Mouse (Mus musculus) kidney, adult 2 months (tissue): Measurements from ENCODE around the gene Ptn. TPM values are rescaled to one million over a fixed set of nuclear protein-coding genes. Genes with fewer than 3 reads are reported as not detected.

Source experiments
- DNase-seq: peaks from one replicate; pipeline ENCODE4 v3.0.0; 2021
- H3K27ac ChIP-seq: fragments of 200-500 bp; 2 replicates; pipeline ENCODE4 v1.5.1; 2012; ENCODE audit warnings: low read depth, low read length, control low read depth, inconsistent platforms; ENCODE audit not compliant: insufficient read depth
- H3K27me3 ChIP-seq: fragments of 200-500 bp; replicated peaks from 2 replicates; pipeline ENCODE4 v1.6.1; 2012; ENCODE audit warnings: mild to moderate bottlenecking, moderate library complexity, low read length, inconsistent platforms; ENCODE audit not compliant: control insufficient read depth, insufficient read depth
- H3K36me3 ChIP-seq: fragments of 200-500 bp; 2 replicates; pipeline ENCODE4 v1.6.1; 2012; ENCODE audit warnings: mild to moderate bottlenecking, moderate library complexity, low read length, inconsistent platforms; ENCODE audit not compliant: control insufficient read depth, insufficient read depth
- H3K4me1 ChIP-seq: fragments of 200-500 bp; 2 replicates; pipeline ENCODE4 v1.6.1; 2011; ENCODE audit warnings: low read length; ENCODE audit not compliant: control insufficient read depth, insufficient read depth
- H3K4me3 ChIP-seq: fragments of 200-500 bp; 2 replicates; pipeline ENCODE4 v1.5.1; 2011; ENCODE audit warnings: mild to moderate bottlenecking, low read depth, low read length, control low read depth; ENCODE audit not compliant: insufficient read depth
- CTCF ChIP-seq: fragments of 200-500 bp; conservative IDR thresholded peaks from 2 replicates; pipeline ENCODE4 v1.5.1; 2011; ENCODE audit warnings: low read depth, mild to moderate bottlenecking, control low read depth, low read length, moderate library complexity, mixed read lengths; ENCODE audit not compliant: insufficient read depth, insufficient read length
- POLR2A ChIP-seq: fragments of 200-500 bp; IDR thresholded peaks from one replicate; pipeline ENCODE4 v1.6.1; 2011; ENCODE audit warnings: low read depth, low read length, control low read depth
- WGBS: fragments of 180-500 bp; shearing (Covaris S2); methylation state at CpG from one replicate; pipeline ENCODE4 v1.1.7; 2018; 5-methylcytosine and 5-hydroxymethylcytosine counted together
- polyA plus RNA-seq: library from polyadenylated mRNA; depleted of rRNA; stranded (reverse); fragments of >200 nt; gene quantifications from 2 replicates; pipeline ENCODE4 v1.2.3, GENCODE M21; 2012

Gene Ptn
- polyA plus RNA-seq, 1 experiment = 1.6 TPM

- Histone ChIP-seq H3K27me3 (no peaks in the 10 kb centered on the region), H3K36me3 (no peaks in the 10 kb centered on the region), H3K27ac (no peak overlapping the region), H3K4me1 (no peaks in the 10 kb centered on the region), H3K4me3 (no peak overlapping the region)
- 60% methylated on average over 7 of the region's 7 CpGs for WGBS
- no peak for DNase-seq
- TF ChIP-seq POLR2A (no peak), CTCF (no peak)
Observed at GRCm38 (mm10) chr6:36812666-36813515, 2.9 kb upstream of the Ptn start.

GRCm38 (mm10) chr6:36810448-36810847, 428 bp upstream of the Ptn start:
- Histone ChIP-seq H3K27ac (no peak overlapping the region), H3K4me3 (no peak overlapping the region), H3K36me3 (no peaks in the 10 kb centered on the region), H3K27me3 (no peaks in the 10 kb centered on the region), H3K4me1 (no peaks in the 10 kb centered on the region)
- DNase-seq = no peak
- no peak for TF ChIP-seq POLR2A
- TF ChIP-seq CTCF = no peak
- 41% methylated on average over 5 of the region's 5 CpGs for WGBS

- Histone ChIP-seq H3K27me3 (no peaks in the 10 kb centered on the region), H3K4me3 (peak overlapping the region; percentile 18), H3K27ac (no peak overlapping the region), H3K4me1 (no peaks in the 10 kb centered on the region), H3K36me3 (no peaks in the 10 kb centered on the region)
- 20% methylated on average over 7 of the region's 7 CpGs for whole genome bisulfite sequencing
- TF ChIP-seq POLR2A (no peak), CTCF (no peak)
- DNase-seq = peak; percentile 66
Observed at GRCm38 (mm10) chr6:36809311-36809726, 701 bp downstream of the Ptn start.

GRCm38 (mm10) chr6:36808306-36809058, 1.5 kb downstream of the Ptn start:
- 59% methylated on average over 7 of the region's 7 CpGs for WGBS
- TF ChIP-seq POLR2A (no peak), CTCF (no peak)
- Histone ChIP-seq H3K27ac (no peak overlapping the region), H3K36me3 (no peaks in the 10 kb centered on the region), H3K27me3 (no peaks in the 10 kb centered on the region), H3K4me3 (no peak overlapping the region), H3K4me1 (no peaks in the 10 kb centered on the region)
- DNase-seq = no peak

- TF ChIP-seq CTCF (no peak), POLR2A (no peak)
- Histone ChIP-seq H3K4me3 (no peak overlapping the region), H3K36me3 (no peaks in the 10 kb centered on the region), H3K27me3 (no peaks in the 10 kb centered on the region), H3K4me1 (no peaks in the 10 kb centered on the region), H3K27ac (no peak overlapping the region)
- no peak for DNase-seq
- 92% methylated on average over 6 of the region's 6 CpGs for WGBS
Observed at GRCm38 (mm10) chr6:36806906-36807305, 3.1 kb downstream of the Ptn start.

- 87% methylated on average over 5 of the region's 5 CpGs for WGBS
Observed at GRCm38 (mm10) chr6:36800309-36800946, 9.6 kb downstream of the Ptn start.

More at GRCm38 (mm10) chr6:36800309-36800946, 9.6 kb downstream of the Ptn start:
- no peaks in the 10 kb centered on the region for H3K36me3 ChIP-seq
- no peaks in the 10 kb centered on the region for H3K4me1 ChIP-seq
- H3K27me3 ChIP-seq = no peaks in the 10 kb centered on the region
- DNase-seq = no peak
- H3K4me3 ChIP-seq = no peak overlapping the region
- no peak for TF ChIP-seq CTCF
- TF ChIP-seq POLR2A = no peak
- no peak overlapping the region for H3K27ac ChIP-seq
